Mouse (Mus musculus) CD8-positive naive resting alpha-beta T cell, adult 2 months (primary cell): ENCODE results near the gene Prkag1.
A peak's percentile ranks its signal among the peaks of the same experiment; 100 is the strongest.
"Not testable (repeated sequence)": the region's sequence is repeated elsewhere in the genome, so short reads cannot be mapped to it uniquely, and the experiment has no call there.

ENCODE experiments used
- DNase-seq, 2 experiments: peaks; one replicate each; pipeline ENCODE4 v3.0.0; 2022; ENCODE audit warnings: low read depth in 2 of 2, low spot score in 2 of 2

The Prkag1 gene

GRCm38 (mm10) chr15:98827611-98828011, 3.7 kb downstream of the Prkag1 start:
- no peak for DNase-seq

GRCm38 (mm10) chr15:98823434-98823833, 7.9 kb downstream of the Prkag1 start:
- no peak for DNase-seq

- DNase-seq: no peak
These were observed 9.2 kb downstream of the Prkag1 start for GRCm38 (mm10) chr15:98822147-98822546.

- peak; percentile 48 to 69 for DNase-seq
These were observed 9.9 kb downstream of the Prkag1 start for GRCm38 (mm10) chr15:98821403-98821802.

GRCm38 (mm10) chr15:98820937-98821336, 10.4 kb downstream of the Prkag1 start:
- DNase-seq: no peak

GRCm38 (mm10) chr15:98818171-98818570, 13.2 kb downstream of the Prkag1 start:
- no peak for DNase-seq

GRCm38 (mm10) chr15:98812741-98813424, 18.4 kb downstream of the Prkag1 start:
- DNase-seq: no peak

- not testable (repeated sequence) for DNase-seq
These were observed 21.1 kb downstream of the Prkag1 start for GRCm38 (mm10) chr15:98810212-98810611.

GRCm38 (mm10) chr15:98809390-98809789, 21.9 kb downstream of the Prkag1 start, which contains the start of gene Ddn:
Ddn (minus strand) TSS chr15:98809490.
- no peak for DNase-seq

GRCm38 (mm10) chr15:98808651-98809134, 22.6 kb downstream of the Prkag1 start:
- no peak for DNase-seq

GRCm38 (mm10) chr15:98807895-98808650, 23.2 kb downstream of the Prkag1 start:
- peak; percentile 49 to 60 for DNase-seq

GRCm38 (mm10) chr15:98806809-98807770, 24.2 kb downstream of the Prkag1 start:
- no peak for DNase-seq

GRCm38 (mm10) chr15:98806071-98806808, 25.1 kb downstream of the Prkag1 start:
- DNase-seq: no peak

- DNase-seq: no peak
These were observed 25.8 kb downstream of the Prkag1 start for GRCm38 (mm10) chr15:98805324-98806040.

GRCm38 (mm10) chr15:98804054-98804453, 27.3 kb downstream of the Prkag1 start:
- DNase-seq: peak; percentile 67 to 81

- DNase-seq: no peak
These were observed 28.4 kb downstream of the Prkag1 start for GRCm38 (mm10) chr15:98802926-98803325.

- DNase-seq: peak; percentile 73 to 74
These were observed 31.9 kb downstream of the Prkag1 start for GRCm38 (mm10) chr15:98799396-98799795.

- no peak for DNase-seq
These were observed 32.4 kb downstream of the Prkag1 start for GRCm38 (mm10) chr15:98798903-98799302.

- DNase-seq: no peak
These were observed 33.4 kb downstream of the Prkag1 start for GRCm38 (mm10) chr15:98797835-98798492.
